Comparison of ENCODE assay signal across 10 mouse cellular contexts in the genomic region with DNA sequence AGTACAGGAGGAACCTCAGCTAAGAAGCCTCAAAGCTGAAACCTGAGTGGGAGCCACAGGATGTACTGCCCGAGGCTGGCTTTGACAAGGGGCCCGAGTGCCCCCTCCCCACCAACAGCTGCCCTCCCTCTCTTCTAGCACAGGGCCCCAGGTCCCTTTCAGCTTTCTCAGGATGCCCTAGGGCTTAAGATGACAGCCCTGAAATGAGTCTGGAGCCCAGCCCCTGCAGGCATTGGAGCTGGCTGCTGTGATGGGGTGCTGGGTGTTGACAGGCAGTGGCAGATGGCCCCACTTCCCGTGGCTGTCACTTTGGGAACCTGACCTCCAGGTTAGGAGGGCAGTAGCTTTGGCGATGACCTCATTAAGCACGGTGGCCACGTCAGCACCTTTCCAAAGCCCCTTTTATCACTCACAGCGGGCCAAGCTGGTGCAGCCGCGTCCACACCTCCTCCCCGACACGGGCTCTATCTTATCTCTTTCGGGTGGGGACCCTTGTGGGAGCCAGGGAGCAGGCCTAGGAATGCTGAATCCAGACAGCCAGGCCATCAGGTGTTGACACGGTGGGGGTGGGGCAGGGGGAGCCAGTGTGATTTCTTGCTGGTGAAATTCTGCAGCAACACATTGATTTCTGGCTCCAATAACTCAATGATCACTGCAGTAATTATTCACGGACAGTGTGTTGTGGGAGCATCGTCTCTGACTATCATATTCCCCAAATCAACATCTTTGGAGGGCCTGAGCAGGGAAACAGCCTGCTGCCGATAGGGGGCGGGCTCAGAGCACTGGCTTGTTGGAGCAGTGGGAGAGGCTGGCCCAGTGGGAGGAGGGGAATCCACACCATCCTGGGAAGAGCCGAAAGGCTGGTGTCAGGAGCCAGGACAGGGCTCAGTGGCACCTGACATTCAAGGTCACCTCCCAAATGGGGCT. TPM values are rescaled to one million over a fixed set of nuclear protein-coding genes. Genes with fewer than 3 reads are reported as not detected.
A peak's percentile ranks its signal among the peaks of the same experiment; 100 is the strongest.
DNase-seq lines count a peak whose midpoint lies in the region; ATAC-seq and TF ChIP-seq lines count a peak whose summit lies in the region.
"Had no signal": no experiment of that assay in that cellular context is flagged by ENCODE, and none has a peak within 500 bp of the region (broad histone marks: within the 10 kb centered on the region; RNA-seq: fewer than 3 reads in every experiment).

No protein-coding gene starts in this region.

- H3K4me1 ChIP-seq in thymus, adult 2 months (replicated peaks; ENCODE audit: control insufficient read depth, insufficient read depth, low read length), result no peaks in the 10 kb centered on the region
- H3K4me1 ChIP-seq in liver, embryonic 11.5 days (replicated peaks; ENCODE audit: control insufficient read depth, insufficient read depth, low read length), result peaks cover 21% of the 10 kb centered on the region
- H3K4me1 ChIP-seq in olfactory bulb, adult 2 months (ENCODE audit: control insufficient read depth, insufficient read depth, low read length), result peaks cover 11% of the 10 kb centered on the region

- no peak overlapping the region for H3K4me3 ChIP-seq in thymus, adult 2 months (ENCODE audit: control insufficient read depth, insufficient read depth, low read length)
- H3K4me3 ChIP-seq in liver, embryonic 11.5 days (ENCODE audit: low read depth, low read length), result no peak overlapping the region
- no peak overlapping the region for H3K4me3 ChIP-seq in olfactory bulb, adult 2 months (ENCODE audit: insufficient read depth, low read depth, low read length)
- H3K4me3 ChIP-seq: lung, embryonic 15.5 days had no signal

- WGBS in thymus, adult 2 months, result 78% methylated on average over 18 of the region's 18 CpGs
- WGBS in liver, embryonic 11.5 days, result 16% methylated on average over 18 of the region's 18 CpGs
- 44% methylated on average over 18 of the region's 18 CpGs for WGBS in olfactory bulb, adult 2 months

- peak; percentile 12 to 17 for DNase-seq in cerebellum, adult 18-20 months
- DNase-seq in thymus, postnatal 4 days, result peak; percentile 20
- DNase-seq in thymus, adult 2 months, result no peak
- peak; percentile 85 for DNase-seq in heart, postnatal 4 days
- DNase-seq in liver, embryonic 11.5 days (ENCODE audit: low spot score), result no peak
- no peak for DNase-seq in B cell, adult 2 months

- H3K9me3 ChIP-seq in liver, embryonic 11.5 days (ENCODE audit: control insufficient read depth, low read length), result no peaks in the 10 kb centered on the region
- H3K9me3 ChIP-seq: lung, embryonic 15.5 days had no signal

- no peak overlapping the region for H3K27ac ChIP-seq in thymus, adult 2 months (ENCODE audit: control insufficient read depth, insufficient read depth, low read length)
- no peak overlapping the region for H3K27ac ChIP-seq in liver, embryonic 11.5 days (ENCODE audit: low read depth, low read length)
- 0 out of 2 replicates have a peak overlapping the region, but pooled peaks have one; percentile 2 for H3K27ac ChIP-seq in olfactory bulb, adult 2 months (ENCODE audit: insufficient read depth, low read depth, low read length)
- H3K27ac ChIP-seq: lung, embryonic 15.5 days had no signal

- TF ChIP-seq CTCF in thymus, adult 2 months (IDR thresholded peaks at IDR 0.05; ENCODE audit: borderline replicate concordance, control insufficient read depth, extremely low read depth, insufficient read depth, low read length, poor library complexity), result no peak
- peak; percentile 37; the same call in 1 of the 2 replicates for TF ChIP-seq CTCF in olfactory bulb, adult 2 months (IDR thresholded peaks at IDR 0.05; ENCODE audit: insufficient read depth, low read depth, low read length)

- no peaks in the 10 kb centered on the region for H3K27me3 ChIP-seq in thymus, adult 2 months (ENCODE audit: control insufficient read depth, insufficient read depth, low read length)
- H3K27me3 ChIP-seq in liver, embryonic 11.5 days (replicated peaks; ENCODE audit: control insufficient read depth, insufficient read depth, low read length), result peaks cover 7% of the 10 kb centered on the region
- H3K27me3 ChIP-seq: lung, embryonic 15.5 days had no signal

- no peak for ATAC-seq in cerebellum, adult (ENCODE audit: insufficient number of reproducible peaks, low FRiP score, low TSS enrichment)
- peak; percentile 59 for ATAC-seq in liver, embryonic 11.5 days (replicated peaks; ENCODE audit: low FRiP score)

- TF ChIP-seq POLR2A in thymus, adult 2 months (IDR thresholded peaks at IDR 0.05; ENCODE audit: control insufficient read depth, extremely low read depth, insufficient read depth, low read length, poor library complexity), result no peak
- no peak for TF ChIP-seq POLR2A in olfactory bulb, adult 2 months (IDR thresholded peaks at IDR 0.05; ENCODE audit: insufficient read depth, low read depth, low read length)

- no peaks in the 10 kb centered on the region for H3K36me3 ChIP-seq in thymus, adult 2 months (ENCODE audit: control insufficient read depth, insufficient read depth, low read length)
- no peaks in the 10 kb centered on the region for H3K36me3 ChIP-seq in liver, embryonic 11.5 days (ENCODE audit: control insufficient read depth, insufficient read depth, low read length)
- H3K36me3 ChIP-seq: lung, embryonic 15.5 days had no signal

- no peak overlapping the region for H3K9ac ChIP-seq in liver, embryonic 11.5 days (ENCODE audit: low read depth, low read length)
- H3K9ac ChIP-seq: lung, embryonic 15.5 days had no signal

- H3K4me2 ChIP-seq in liver, embryonic 11.5 days, result no peak overlapping the region
- H3K4me2 ChIP-seq: lung, embryonic 15.5 days had no signal

RNA-seq across cellular contexts. Expression of gene B230104I21Rik, which starts 57.5 kb away (rescaled TPM):
- not detected in 2 replicates for polyA plus RNA-seq in thymus, adult 2 months (2012; rRNA removed)
- not detected for total RNA-seq in heart, postnatal 4 days (2021)
- polyA plus RNA-seq in liver, embryonic 11.5 days (2014; fragmentation: Nextera tagmentation; extraction: Ambion mirVana), result not detected in 2 replicates
- polyA plus RNA-seq in olfactory bulb, adult 2 months (2012; ENCODE audit: insufficient read depth, insufficient read length, low replicate concordance, missing spikeins), result not detected in 2 replicates
- polyA plus RNA-seq: embryonic facial prominence, embryonic 14.5 days; lung, embryonic 15.5 days had no signal

Comparison
In these comparisons a context has a peak if more than half of its experiments do, and no peak if none do; other contexts are left out.
1. DNase-seq: peak in cerebellum, adult 18-20 months (2 of 2), thymus, postnatal 4 days (single experiment) and heart, postnatal 4 days (single experiment); none in thymus, adult 2 months (single experiment), liver, embryonic 11.5 days (single experiment) and B cell, adult 2 months (0 of 2).